Mouse (Mus musculus): ENCODE data around the gene Tenm4.

The Tenm4 gene

GRCm38 (mm10) chr7:96844104-96844894, 673.3 kb downstream of the Tenm4 start:
- no peak for DNase-seq (ENCODE audit: low spot score in 2 of 2)

DNA sequence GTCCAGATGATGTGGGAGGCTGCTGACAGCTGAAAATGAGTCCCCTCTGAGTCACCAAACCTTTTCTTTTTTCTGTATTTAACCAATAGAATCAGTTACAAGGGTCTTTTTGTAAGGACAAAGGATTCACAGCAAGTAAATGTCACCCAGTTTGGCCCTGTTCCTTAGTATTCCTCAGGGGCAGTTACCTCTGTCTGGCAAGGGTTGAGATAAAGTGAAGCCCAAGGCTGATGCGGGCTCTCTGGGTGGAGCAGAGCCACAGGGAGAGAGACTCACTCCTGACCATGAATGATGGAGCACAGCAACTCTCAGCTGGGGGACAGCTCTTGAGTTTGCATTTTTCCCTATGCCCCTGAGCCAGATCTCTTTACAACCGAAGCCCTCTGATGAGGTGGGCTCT, 681.7 kb downstream of the Tenm4 start:
- no peak for DNase-seq (ENCODE audit: low spot score in 2 of 2)

DNA sequence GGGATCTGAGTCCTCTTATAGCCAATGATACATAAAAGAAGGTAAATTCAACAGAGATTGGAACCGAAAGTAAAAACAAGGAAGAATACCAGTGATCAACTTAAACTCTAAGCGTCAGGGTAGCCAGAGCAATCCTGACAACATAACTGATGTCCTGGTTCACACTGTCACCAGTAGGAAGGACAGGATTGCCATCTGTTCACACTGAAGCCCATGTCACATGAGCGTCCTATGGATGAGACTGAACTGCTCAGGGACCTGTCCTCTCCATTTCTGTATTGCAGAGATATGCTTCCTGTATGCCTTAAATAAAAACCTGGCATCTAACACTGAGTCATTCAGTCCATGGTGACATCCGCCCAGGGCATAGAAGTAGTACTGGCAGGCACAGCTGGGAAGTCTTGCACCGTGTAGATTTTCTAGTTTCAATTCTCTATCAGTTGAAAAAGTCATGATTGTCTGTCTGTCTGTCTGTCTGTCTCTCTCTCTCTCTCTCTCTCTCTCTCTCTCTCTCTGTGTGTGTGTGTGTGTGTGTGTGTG, 684.9 kb downstream of the Tenm4 start:
- no peak for DNase-seq (ENCODE audit: low spot score in 2 of 2)

DNA sequence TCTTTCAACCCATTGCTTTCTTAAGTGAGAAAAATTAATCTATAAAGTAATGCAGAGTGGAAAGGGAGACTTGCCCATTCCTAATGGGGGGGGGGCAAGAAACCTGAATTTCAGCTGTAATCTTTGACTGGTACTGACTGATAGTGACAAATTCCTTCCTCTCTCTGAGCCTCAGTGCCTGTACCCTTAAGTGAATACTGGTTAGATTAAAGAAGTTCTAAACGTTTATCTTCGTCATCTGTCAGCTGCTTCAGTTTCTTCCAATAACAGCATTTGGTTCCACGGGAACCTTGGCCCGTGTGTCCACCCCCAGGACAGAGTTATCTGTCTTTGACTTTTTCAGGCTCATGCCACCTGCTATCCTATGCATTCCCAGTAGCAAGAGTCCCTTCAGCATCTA, 685.5 kb downstream of the Tenm4 start:
- DNase-seq (ENCODE audit: low spot score in 2 of 2), result no peak

DNA sequence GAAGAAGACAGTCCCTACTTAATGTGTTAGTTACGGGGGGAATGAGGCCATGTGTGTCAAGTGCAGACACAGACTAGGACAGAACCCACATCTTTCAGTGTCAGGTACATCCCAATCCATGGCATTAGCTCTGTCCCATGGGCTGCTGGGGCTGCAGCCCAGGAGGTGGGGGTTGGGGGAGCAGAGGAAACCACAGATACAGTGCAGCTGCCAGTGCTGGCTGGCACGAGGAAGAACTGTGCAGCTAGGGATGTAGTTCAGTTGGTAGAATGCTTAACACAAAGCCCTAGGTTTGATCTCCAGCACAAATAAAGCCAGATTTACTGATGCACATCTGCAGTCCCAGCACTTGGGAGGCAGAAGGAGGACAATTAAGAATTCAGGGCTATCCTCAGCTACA, 688.0 kb downstream of the Tenm4 start:
- no peak for DNase-seq (ENCODE audit: low spot score in 2 of 2)

- DNase-seq (ENCODE audit: low spot score in 2 of 2), result no peak
Observed at GRCm38 (mm10) chr7:96859684-96860083, 688.6 kb downstream of the Tenm4 start.

DNA sequence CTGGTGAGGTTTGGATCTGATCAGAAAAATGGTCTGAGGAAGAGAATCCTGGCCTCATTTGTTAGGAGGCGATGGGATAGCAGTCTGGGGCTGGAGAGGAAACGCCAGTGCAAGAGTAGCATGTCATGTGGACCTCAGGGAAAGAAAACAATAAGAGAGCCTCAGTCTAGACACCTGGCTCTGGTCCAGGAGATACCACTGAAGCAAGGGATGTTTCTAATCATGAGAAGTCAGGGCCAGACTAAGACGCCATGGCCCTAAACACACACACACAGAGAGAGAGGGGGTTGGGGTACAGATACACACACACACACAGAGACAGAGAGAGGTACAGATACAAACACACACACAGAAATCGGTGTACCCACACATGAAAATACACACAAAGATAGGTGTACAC, 689.6 kb downstream of the Tenm4 start:
- no peak for DNase-seq (ENCODE audit: low spot score in 2 of 2)

- no peak for DNase-seq (ENCODE audit: low spot score in 2 of 2)
Observed at GRCm38 (mm10) chr7:96864894-96865722, 694.1 kb downstream of the Tenm4 start.

DNA sequence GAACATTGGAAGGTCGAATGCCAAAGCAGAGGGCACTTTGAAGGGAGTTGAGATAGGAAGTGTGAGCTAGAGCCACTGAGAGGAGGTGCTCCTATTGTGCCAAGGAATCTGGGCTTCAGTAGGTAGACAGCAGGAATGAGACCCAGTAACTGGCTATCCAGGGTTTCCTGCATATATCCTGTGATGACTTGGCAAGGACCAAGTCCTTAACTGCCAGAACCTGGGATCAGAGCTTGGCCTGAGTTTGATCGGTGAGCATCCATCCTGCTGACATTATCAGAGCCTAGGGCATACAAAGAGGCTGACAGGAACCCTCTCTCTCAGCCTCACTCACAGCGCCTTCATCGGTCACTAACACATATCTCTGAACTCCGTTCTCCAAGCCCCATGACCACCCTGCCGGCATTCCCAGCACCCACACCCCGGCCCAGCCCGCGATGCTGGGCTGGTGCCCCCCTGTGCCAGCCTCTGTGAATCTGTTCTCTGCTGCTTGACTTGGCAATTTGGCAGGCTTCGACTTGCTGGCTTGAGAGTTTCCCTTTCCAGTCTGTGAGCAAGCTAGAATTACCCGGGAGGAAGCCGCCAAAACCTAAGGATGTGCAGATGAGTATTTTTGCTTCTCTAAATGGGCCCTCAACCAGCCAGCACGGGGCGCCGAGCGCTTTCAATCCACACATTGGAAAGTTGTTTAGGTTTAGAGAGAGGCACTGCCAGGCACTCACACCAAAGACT, 698.2 kb downstream of the Tenm4 start:
- no peak for DNase-seq (ENCODE audit: low spot score in 2 of 2)

DNA sequence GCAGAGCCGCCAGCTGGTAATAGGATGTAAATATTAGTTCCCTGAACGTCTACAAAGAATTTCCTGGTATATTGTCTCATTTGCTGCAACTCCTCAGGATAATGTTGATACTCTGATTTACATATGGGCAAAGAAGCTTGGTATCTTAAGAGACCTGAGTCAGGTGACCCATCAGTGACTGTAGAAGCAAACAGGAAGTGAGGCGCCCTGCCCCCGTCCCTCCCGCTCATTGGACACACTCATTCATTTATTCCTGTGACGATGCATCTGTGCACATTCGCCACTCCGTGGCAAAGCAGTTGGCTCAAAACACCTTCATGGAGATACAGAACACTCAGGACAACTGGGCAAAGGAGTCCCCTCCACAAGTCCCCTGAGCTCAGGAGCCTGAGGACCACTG, 699.4 kb downstream of the Tenm4 start:
- no peak for DNase-seq (ENCODE audit: low spot score in 2 of 2)

- DNase-seq (ENCODE audit: low spot score in 2 of 2), result no peak
Observed at GRCm38 (mm10) chr7:96871031-96871430, 700.0 kb downstream of the Tenm4 start.

- no peak for DNase-seq (ENCODE audit: low spot score in 2 of 2)
Observed at GRCm38 (mm10) chr7:96878511-96879276, 707.6 kb downstream of the Tenm4 start.

DNA sequence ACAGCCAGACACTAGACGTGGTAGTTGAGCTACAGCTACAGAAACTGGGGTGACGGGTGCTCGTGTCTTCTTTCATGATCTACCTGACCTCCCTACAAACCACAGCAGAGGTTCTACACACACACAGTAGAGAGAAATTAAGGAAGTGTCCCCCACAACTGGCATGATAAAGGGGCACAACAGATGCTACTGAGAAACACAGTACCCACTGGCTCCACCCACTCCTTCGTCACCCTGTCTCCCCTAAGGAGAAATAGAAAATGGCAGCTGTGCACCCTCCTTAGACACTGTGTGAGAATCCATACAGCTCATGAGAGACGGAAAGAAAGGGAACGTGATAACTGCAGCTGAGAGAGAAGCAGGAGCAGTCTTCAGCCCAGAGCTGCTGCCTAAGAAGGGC, 708.5 kb downstream of the Tenm4 start:
- DNase-seq (ENCODE audit: low spot score in 2 of 2), result no peak

DNA sequence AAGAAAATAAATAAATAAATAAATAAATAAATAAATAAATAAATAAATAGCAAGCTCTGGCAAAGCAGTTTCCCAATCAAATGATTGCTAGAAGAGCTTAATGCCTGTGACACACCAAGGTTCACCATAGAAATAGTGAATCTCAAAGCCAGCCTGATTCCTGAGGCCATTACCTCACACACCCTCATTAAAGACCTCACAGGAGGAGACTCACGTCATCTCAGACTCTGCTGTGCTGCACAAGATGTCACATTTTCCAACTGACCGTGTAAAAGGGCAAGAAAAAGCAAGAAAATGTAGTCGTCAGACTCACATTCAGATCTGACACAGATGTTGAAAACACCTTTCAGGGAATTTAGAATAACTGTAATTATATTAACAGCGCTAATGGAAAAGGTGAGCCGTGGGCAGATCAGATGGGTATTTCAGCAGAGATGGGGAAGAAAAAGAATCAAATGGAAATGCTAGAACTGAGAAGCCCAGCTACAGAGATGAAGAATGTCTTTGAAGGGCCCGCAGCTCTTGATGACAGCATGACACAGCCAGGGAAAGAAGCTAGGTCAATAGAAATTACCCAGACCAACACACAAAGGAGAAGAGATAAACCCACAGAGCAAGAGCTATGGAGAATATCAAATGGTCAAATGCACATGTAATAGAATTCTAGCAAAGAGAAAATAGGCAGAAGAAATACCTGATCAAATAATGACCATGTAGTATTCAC, 709.3 kb downstream of the Tenm4 start:
- no peak for DNase-seq (ENCODE audit: low spot score in 2 of 2)

- DNase-seq (ENCODE audit: low spot score in 2 of 2), result no peak
Observed at GRCm38 (mm10) chr7:96883297-96883696, 712.3 kb downstream of the Tenm4 start.

GRCm38 (mm10) chr7:96887088-96887654, 716.1 kb downstream of the Tenm4 start:
- no peak for DNase-seq (ENCODE audit: low spot score in 2 of 2)

DNA sequence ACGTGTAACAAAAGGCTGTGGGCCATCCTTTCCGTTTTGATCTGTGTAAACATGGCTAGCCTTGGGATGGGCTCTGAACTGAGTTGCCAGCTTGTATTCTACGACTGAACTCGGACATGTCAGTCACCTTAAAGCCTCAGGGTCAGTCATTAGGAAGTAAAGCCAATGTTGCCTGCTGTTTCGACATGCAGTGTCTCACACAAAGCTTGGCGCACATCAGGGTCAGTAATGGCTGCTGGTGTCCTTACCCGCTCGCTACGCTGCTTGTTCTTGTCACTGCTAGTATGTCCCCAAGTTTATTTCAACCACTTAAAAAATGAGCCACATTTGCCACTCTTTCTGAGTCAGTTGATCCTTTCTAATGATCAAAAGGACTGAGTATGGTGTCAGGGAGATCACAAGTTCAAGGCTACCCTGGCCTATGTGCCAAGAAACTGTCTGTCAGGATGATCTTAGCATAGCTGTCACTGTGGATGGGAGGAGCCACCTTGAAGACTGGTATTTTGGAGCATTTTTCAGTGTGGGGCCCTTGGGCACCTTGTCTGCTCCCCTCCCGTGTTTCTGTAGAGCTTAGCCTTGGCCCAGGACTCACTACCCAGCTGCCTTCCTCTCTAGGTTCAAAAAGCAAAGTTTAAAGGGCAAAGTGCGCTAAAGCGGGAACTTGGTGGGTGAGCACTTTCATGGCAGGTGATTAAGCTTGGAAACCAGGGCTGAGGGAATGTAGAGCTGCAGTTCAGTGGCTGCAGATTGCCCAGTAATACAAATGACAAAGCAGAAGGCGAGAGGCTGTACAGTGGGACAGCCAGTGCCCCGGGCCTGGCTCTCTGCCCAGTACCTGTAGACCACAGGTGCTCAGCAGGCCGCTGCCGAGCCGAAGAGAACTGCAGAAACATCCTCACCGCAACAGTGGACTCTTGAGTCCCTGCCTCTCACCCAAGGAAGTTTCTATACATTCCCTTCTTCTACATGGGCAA, 718.3 kb downstream of the Tenm4 start:
- DNase-seq (ENCODE audit: low spot score in 2 of 2), result no peak

GRCm38 (mm10) chr7:96890035-96890621, 719.1 kb downstream of the Tenm4 start:
- DNase-seq (ENCODE audit: low spot score in 2 of 2), result no peak

- no peak for DNase-seq (ENCODE audit: low spot score in 2 of 2)
Observed at GRCm38 (mm10) chr7:96890987-96891386, 719.9 kb downstream of the Tenm4 start.

Measured in urinary bladder, postnatal 36 days (tissue).